Mouse (Mus musculus) thymus, adult 2 months (tissue): ENCODE results near the gene St3gal5.

ENCODE experiments used
- CTCF ChIP-seq: fragments of 200-500 bp; IDR thresholded peaks from 2 replicates; pipeline ENCODE4 v1.5.1; 2012; ENCODE audit warnings: mild to moderate bottlenecking, control low read depth, low read length, moderate library complexity, borderline replicate concordance; ENCODE audit not compliant: control insufficient read depth, poor library complexity, insufficient read depth; ENCODE audit errors: extremely low read depth
- POLR2A ChIP-seq: fragments of 200-500 bp; IDR thresholded peaks from 2 replicates; pipeline ENCODE4 v1.6.1; 2012; ENCODE audit warnings: mild to moderate bottlenecking, low read length, control low read depth, moderate library complexity; ENCODE audit not compliant: control insufficient read depth, poor library complexity, insufficient read depth; ENCODE audit errors: extremely low read depth

DNA sequence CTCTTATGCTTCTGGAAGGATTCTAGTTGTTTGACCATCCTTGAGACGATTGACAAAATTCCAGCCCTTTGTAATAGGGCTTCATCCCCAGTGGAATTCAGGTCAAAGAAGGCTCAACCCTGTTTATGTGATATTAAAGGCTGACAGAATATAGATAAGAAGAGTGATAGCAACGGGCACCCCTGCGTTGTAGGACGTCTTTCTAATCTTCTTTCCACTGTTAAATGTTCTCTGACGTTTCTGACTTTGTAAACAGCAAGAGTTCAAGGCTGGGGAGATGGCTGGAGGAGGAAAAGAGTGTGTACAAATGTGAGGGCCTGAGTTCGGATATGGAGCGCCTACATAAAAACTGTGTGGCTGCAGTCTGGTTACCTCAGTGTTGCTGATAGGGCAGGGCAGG, 7.1 kb downstream of the St3gal5 start:
- TF ChIP-seq POLR2A (no peak), CTCF (no peak)
